23 mouse cellular contexts compared by ENCODE assay signal in the genomic region with DNA sequence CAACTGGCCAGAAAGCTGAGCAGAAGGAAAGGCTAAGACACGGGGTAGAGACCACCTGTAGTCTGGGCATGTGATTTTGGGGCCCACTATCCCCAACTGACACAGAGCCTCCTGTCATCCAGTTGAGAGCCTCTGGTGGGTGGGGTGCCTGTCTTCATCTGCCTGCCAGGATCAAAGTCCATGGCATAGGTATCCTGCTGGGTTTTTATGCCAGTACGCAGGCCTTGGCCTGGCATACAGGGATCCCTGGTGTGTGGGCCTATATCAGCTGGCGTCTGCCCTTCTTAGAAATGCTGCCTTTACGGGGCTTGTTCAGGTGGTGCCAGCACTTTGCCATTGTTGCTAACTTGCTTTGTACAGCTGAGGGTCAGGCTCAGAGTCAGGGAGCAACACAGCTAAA.
DNase-seq lines count a peak whose midpoint lies in the region; ATAC-seq and TF ChIP-seq lines count a peak whose summit lies in the region.
"Had no signal": no experiment of that assay in that cellular context is flagged by ENCODE, and none has a peak within 500 bp of the region (broad histone marks: within the 10 kb centered on the region; RNA-seq: fewer than 3 reads in every experiment).

No protein-coding gene starts in this region.

- H3K9me3 ChIP-seq in midbrain, embryonic 10.5 days (replicated peaks): no peaks in the 10 kb centered on the region
- H3K9me3 ChIP-seq in midbrain, embryonic 16.5 days (replicated peaks; ENCODE audit: control insufficient read depth, low read length, poor library complexity, severe bottlenecking): no peaks in the 10 kb centered on the region
- H3K9me3 ChIP-seq in ES-E14 (ENCODE audit: control insufficient read depth, insufficient read depth, low read depth, low read length): no peaks in the 10 kb centered on the region
- H3K9me3 ChIP-seq: embryonic facial prominence, embryonic 13.5 days; embryonic facial prominence, embryonic 15.5 days; forebrain, embryonic 10.5 days; forebrain, embryonic 12.5 days had no signal

- ATAC-seq in midbrain, embryonic 16.5 days: no peak
- ATAC-seq: forebrain, embryonic 14.5 days; forebrain, embryonic 16.5 days; Patski had no signal

- H3K9ac ChIP-seq in midbrain, embryonic 16.5 days (ENCODE audit: low read depth, low read length): no peak overlapping the region
- 0 out of 2 replicates have a peak overlapping the region, but pooled peaks have one; percentile 13 for H3K9ac ChIP-seq in ES-E14 (ENCODE audit: insufficient read depth, low read depth, low read length, poor library complexity, severe bottlenecking)
- H3K9ac ChIP-seq: embryonic facial prominence, embryonic 13.5 days; embryonic facial prominence, embryonic 15.5 days; forebrain, embryonic 12.5 days had no signal

- WGBS in midbrain, embryonic 10.5 days: 86% methylated on average over 4 of the region's 4 CpGs
- WGBS in midbrain, embryonic 16.5 days: 56% methylated on average over 4 of the region's 4 CpGs

- DNase-seq in cerebellum, adult 9-11 months: peak; percentile 53
- no peak for DNase-seq in cerebellum, postnatal 25 days
- peak; percentile 88 for DNase-seq in heart, adult 11 months
- DNase-seq in heart, adult 9 months (ENCODE audit: low spot score in 2 of 2): no peak
- DNase-seq in midbrain, embryonic 10.5 days (ENCODE audit: low spot score): no peak
- DNase-seq in ES-E14 (ENCODE audit: low read depth, low spot score): no peak
- DNase-seq in T-cell, adult 2 months (ENCODE audit: low spot score): no peak
- DNase-seq: adrenal gland, adult 2 months; adrenal gland, postnatal 10 days; adrenal gland, postnatal 25 days; cerebellum, adult 11 months; cerebellum, adult 8-10 months; cerebellum, postnatal 14 days; embryo, embryonic 11 days had no signal

- H3K4me1 ChIP-seq in midbrain, embryonic 10.5 days: peaks cover 11% of the 10 kb centered on the region
- no peaks in the 10 kb centered on the region for H3K4me1 ChIP-seq in midbrain, embryonic 16.5 days (ENCODE audit: control insufficient read depth, insufficient read depth, low read length)
- H3K4me1 ChIP-seq in ES-E14 (ENCODE audit: control insufficient read depth in 2 of 2, insufficient read depth in 2 of 2, low read length in 2 of 2, poor library complexity in 1 of 2): peaks cover 2 to 19% of the 10 kb centered on the region in 2 experiments; a peak in 2 of 4 replicates

- H3K27me3 ChIP-seq in midbrain, embryonic 10.5 days (ENCODE audit: low read depth, poor library complexity, severe bottlenecking): no peaks in the 10 kb centered on the region
- no peaks in the 10 kb centered on the region for H3K27me3 ChIP-seq in midbrain, embryonic 16.5 days (ENCODE audit: control insufficient read depth, insufficient read depth, low read depth, low read length)
- H3K27me3 ChIP-seq: embryonic facial prominence, embryonic 13.5 days; embryonic facial prominence, embryonic 15.5 days; forebrain, embryonic 12.5 days; Patski had no signal

- in situ Hi-C loops in ES-E14 (cut with MboI; ENCODE audit: low sequenced_read_pairs in 2 of 2, unreplicated experiment in 2 of 2): loop anchor here in 1 of 2 experiments (10.0 kb wide), 1 partner anchor 130 kb away; no protein-coding TSS in a partner anchor

- peaks cover 61% of the 10 kb centered on the region for H3K36me3 ChIP-seq in midbrain, embryonic 10.5 days
- H3K36me3 ChIP-seq in midbrain, embryonic 16.5 days (ENCODE audit: control insufficient read depth, insufficient read depth, low read length): peaks cover 28% of the 10 kb centered on the region
- H3K36me3 ChIP-seq in ES-E14 (ENCODE audit: control insufficient read depth, insufficient read depth, low read length, poor library complexity, severe bottlenecking): peaks cover 30% of the 10 kb centered on the region; the same call in 1 of the 2 replicates

- H3K4me3 ChIP-seq in midbrain, embryonic 10.5 days: no peak overlapping the region
- H3K4me3 ChIP-seq in midbrain, embryonic 16.5 days (ENCODE audit: low read depth, low read length): no peak overlapping the region
- no peak overlapping the region for H3K4me3 ChIP-seq in ES-E14 (ENCODE audit: insufficient read depth in 1 of 2, low read depth in 1 of 2, low read length in 2 of 2, poor library complexity in 1 of 2, severe bottlenecking in 1 of 2)
- H3K4me3 ChIP-seq: embryonic facial prominence, embryonic 13.5 days; embryonic facial prominence, embryonic 15.5 days; erythroblast, embryonic 14.5 days; forebrain, embryonic 10.5 days; forebrain, embryonic 12.5 days had no signal

- no peak overlapping the region for H3K4me2 ChIP-seq in midbrain, embryonic 16.5 days (ENCODE audit: low read length)
- H3K4me2 ChIP-seq: embryonic facial prominence, embryonic 13.5 days; embryonic facial prominence, embryonic 15.5 days; forebrain, embryonic 12.5 days had no signal

- H3K27ac ChIP-seq in midbrain, embryonic 10.5 days (replicated peaks): 0 out of 2 replicates have a peak overlapping the region, but pooled peaks have one; percentile 1
- H3K27ac ChIP-seq in midbrain, embryonic 16.5 days (ENCODE audit: low read length): no peak overlapping the region
- peak overlapping the region; percentile 7; the same call in 1 of the 2 replicates for H3K27ac ChIP-seq in ES-E14 (ENCODE audit: insufficient read depth, low read depth, low read length, poor library complexity, severe bottlenecking)
- H3K27ac ChIP-seq: embryonic facial prominence, embryonic 13.5 days; embryonic facial prominence, embryonic 15.5 days; forebrain, embryonic 10.5 days; forebrain, embryonic 12.5 days had no signal

TF ChIP-seq in ES-E14, 5 proteins besides CTCF, POLR2A, EP300 and RAD21:
- TF ChIP-seq ZNF384 (IDR thresholded peaks at IDR 0.05; ENCODE audit: low read depth, low read length) (no peak), CHD2 (IDR thresholded peaks at IDR 0.05; ENCODE audit: low read depth, low read length) (no peak), HCFC1 (IDR thresholded peaks at IDR 0.05; ENCODE audit: borderline replicate concordance, insufficient read depth, low read length) (no peak), ZC3H11A (IDR thresholded peaks at IDR 0.05; ENCODE audit: borderline replicate concordance, low read depth, low read length) (no peak), MAFK (IDR thresholded peaks at IDR 0.05; ENCODE audit: insufficient read depth, low read depth, low read length) (no peak)
TF ChIP-seq in ES-E14: peak in this region for 0.

Comparison
In these comparisons a context has a peak if more than half of its experiments do, and no peak if none do; other contexts are left out.
1. DNase-seq: peak in cerebellum, adult 9-11 months (single experiment) and heart, adult 11 months (single experiment); none in cerebellum, postnatal 25 days (0 of 2), heart, adult 9 months (0 of 2), midbrain, embryonic 10.5 days (single experiment), ES-E14 (single experiment) and T-cell, adult 2 months (single experiment).